Mouse (Mus musculus): ENCODE data around the gene Fgd6. TPM values are rescaled to one million over a fixed set of nuclear protein-coding genes. Genes with fewer than 3 reads are reported as not detected.

Fgd6 gene
- polyA plus RNA-seq, 1 experiment, result 12.1 TPM

DNA sequence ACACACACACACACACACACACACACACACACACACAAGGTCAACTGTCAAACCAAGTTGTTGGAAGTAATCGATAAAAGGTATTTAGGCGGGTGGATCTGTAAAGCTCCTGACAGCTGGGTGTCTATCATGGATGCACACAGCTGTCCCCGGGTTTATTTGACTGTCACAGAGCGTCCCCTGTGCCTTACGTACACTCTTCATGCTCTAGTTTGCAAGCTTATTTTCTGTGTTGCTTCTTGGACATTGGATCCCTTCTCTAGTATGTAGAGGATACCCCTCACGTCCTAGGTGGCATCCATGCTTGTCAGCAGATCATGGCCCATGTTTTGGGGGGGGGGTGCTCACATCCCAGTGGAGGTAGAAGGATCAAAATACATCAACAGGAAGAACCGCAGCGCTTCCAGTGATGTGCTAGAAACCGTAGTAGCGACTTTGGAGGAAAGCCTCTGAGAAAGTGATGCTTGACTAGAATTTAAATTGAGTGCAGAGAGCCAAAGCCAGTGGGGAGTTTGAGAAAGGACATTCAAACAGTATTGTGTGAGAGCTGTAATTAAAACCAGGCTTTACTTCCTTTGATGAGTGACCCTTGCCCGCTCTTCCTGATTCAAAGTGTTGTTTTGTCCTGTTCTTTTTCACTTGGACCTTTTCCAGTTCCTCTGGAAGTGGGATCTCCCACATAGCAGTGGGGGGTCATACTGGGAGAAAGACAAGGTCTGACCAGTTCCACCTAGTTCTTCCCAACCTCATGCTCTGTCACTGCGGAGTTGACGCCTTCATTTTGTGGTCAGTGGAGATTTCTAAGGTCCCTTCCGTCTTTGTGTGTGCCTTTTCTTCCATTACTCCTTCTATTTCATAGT is 41.4 kb downstream of the Fgd6 start:
- TF ChIP-seq CTCF (IDR thresholded peaks at IDR 0.05; ENCODE audit: control insufficient read depth, insufficient read depth, insufficient replicate concordance, low read depth, low read length) (no peak), POLR2A (IDR thresholded peaks at IDR 0.05; ENCODE audit: control insufficient read depth, low read depth, low read length) (no peak)
- no peaks in the 10 kb centered on the region for H3K4me1 ChIP-seq (ENCODE audit: control insufficient read depth, insufficient read depth, low read length)
- no peak overlapping the region for H3K4me3 ChIP-seq (ENCODE audit: control insufficient read depth, low read depth, low read length)
- no peaks in the 10 kb centered on the region for H3K27me3 ChIP-seq (ENCODE audit: control insufficient read depth, insufficient read depth, low read length)
- H3K27ac ChIP-seq (ENCODE audit: control insufficient read depth, insufficient read depth, low read depth, low read length), result no peak overlapping the region
- no peaks in the 10 kb centered on the region for H3K36me3 ChIP-seq (ENCODE audit: control insufficient read depth, insufficient read depth, low read length)

DNA sequence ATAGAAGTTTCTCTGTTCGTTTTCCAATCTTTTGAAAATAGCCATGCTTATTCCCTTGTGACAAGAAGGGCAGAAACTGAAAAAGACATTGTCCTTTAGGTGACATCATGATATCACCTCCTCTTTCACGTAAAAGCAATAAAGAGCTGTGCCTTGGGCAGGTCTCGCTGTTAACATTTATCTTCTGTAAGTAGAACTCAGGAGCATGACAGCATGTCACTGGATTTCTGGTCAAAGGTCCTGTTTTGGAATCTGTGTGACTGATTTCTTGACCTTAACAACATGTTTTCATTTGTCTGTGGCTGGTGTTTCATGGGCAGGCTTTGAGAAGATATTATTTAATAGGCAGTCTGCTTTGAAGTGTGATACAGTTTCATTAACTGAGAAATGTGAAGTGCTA is 44.9 kb downstream of the Fgd6 start:
- Histone ChIP-seq H3K4me3 (ENCODE audit: control insufficient read depth, low read depth, low read length) (no peak overlapping the region), H3K36me3 (ENCODE audit: control insufficient read depth, insufficient read depth, low read length) (no peaks in the 10 kb centered on the region), H3K27ac (ENCODE audit: control insufficient read depth, insufficient read depth, low read depth, low read length) (no peak overlapping the region), H3K27me3 (ENCODE audit: control insufficient read depth, insufficient read depth, low read length) (no peaks in the 10 kb centered on the region), H3K4me1 (ENCODE audit: control insufficient read depth, insufficient read depth, low read length) (no peaks in the 10 kb centered on the region)
- no peak for TF ChIP-seq CTCF (IDR thresholded peaks at IDR 0.05; ENCODE audit: control insufficient read depth, insufficient read depth, insufficient replicate concordance, low read depth, low read length)
- no peak for TF ChIP-seq POLR2A (IDR thresholded peaks at IDR 0.05; ENCODE audit: control insufficient read depth, low read depth, low read length)

DNA sequence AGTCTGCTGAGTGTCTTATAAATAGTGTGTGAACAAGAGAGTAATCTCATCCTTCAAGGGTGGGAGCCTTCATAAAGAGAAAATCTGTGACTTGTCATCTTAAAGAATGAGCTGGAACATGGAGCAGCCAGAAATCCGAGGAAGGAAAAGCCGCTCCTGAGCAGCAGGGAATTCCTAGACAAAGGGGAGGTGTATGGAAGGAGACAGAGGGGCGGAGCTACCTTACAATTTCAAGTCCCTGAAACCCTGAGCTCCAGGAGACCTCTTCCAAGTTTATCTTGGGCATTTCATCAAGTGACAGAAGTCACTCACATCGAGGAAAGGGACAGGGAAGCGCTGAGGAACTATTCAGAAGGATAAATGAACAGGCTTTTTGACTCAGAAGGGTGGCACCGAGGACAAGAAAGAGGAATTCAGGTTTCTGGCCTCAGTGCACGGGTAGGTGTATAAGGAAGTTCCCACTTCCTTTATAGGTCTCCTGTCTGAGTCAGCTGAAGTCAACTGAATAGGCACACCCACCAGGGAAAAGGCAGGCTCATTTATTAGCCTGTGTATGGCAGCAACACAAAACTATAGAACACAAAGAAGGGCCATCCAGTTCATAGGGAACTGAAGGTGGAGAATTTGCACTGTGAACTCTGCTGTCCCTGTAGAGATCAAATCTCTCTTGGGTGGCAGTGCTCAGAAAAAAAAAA is 46.4 kb downstream of the Fgd6 start:
- H3K27ac ChIP-seq (ENCODE audit: control insufficient read depth, insufficient read depth, low read depth, low read length), result no peak overlapping the region
- no peak overlapping the region for H3K4me3 ChIP-seq (ENCODE audit: control insufficient read depth, low read depth, low read length)
- TF ChIP-seq POLR2A (IDR thresholded peaks at IDR 0.05; ENCODE audit: control insufficient read depth, low read depth, low read length) (no peak), CTCF (IDR thresholded peaks at IDR 0.05; ENCODE audit: control insufficient read depth, insufficient read depth, insufficient replicate concordance, low read depth, low read length) (no peak)
- H3K27me3 ChIP-seq (ENCODE audit: control insufficient read depth, insufficient read depth, low read length), result no peaks in the 10 kb centered on the region
- no peaks in the 10 kb centered on the region for H3K36me3 ChIP-seq (ENCODE audit: control insufficient read depth, insufficient read depth, low read length)
- no peaks in the 10 kb centered on the region for H3K4me1 ChIP-seq (ENCODE audit: control insufficient read depth, insufficient read depth, low read length)

DNA sequence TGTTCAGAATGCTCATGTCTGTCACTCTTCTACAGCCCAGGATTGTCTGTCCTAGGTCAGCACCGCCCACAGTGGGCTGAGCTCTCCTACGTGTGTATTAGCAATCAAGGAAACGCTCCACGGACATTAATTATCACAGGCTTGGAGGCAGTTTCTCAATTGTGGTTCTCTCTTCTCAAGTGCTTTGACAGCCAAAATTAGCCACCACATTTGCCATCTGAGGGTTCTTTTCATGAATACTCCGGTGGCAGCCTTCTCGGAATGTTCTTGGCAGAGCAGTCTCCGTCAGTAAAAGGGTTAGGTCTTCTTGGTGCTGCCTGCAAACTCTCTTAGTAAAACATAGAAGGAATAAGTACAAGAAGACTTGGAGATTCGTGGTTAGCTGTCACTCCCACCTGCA is 50.5 kb downstream of the Fgd6 start:
- no peaks in the 10 kb centered on the region for H3K36me3 ChIP-seq (ENCODE audit: control insufficient read depth, insufficient read depth, low read length)
- no peak for TF ChIP-seq POLR2A (IDR thresholded peaks at IDR 0.05; ENCODE audit: control insufficient read depth, low read depth, low read length)
- no peak for TF ChIP-seq CTCF (IDR thresholded peaks at IDR 0.05; ENCODE audit: control insufficient read depth, insufficient read depth, insufficient replicate concordance, low read depth, low read length)
- H3K4me3 ChIP-seq (ENCODE audit: control insufficient read depth, low read depth, low read length), result no peak overlapping the region
- H3K27me3 ChIP-seq (ENCODE audit: control insufficient read depth, insufficient read depth, low read length), result no peaks in the 10 kb centered on the region
- no peak overlapping the region for H3K27ac ChIP-seq (ENCODE audit: control insufficient read depth, insufficient read depth, low read depth, low read length)
- no peaks in the 10 kb centered on the region for H3K4me1 ChIP-seq (ENCODE audit: control insufficient read depth, insufficient read depth, low read length)

DNA sequence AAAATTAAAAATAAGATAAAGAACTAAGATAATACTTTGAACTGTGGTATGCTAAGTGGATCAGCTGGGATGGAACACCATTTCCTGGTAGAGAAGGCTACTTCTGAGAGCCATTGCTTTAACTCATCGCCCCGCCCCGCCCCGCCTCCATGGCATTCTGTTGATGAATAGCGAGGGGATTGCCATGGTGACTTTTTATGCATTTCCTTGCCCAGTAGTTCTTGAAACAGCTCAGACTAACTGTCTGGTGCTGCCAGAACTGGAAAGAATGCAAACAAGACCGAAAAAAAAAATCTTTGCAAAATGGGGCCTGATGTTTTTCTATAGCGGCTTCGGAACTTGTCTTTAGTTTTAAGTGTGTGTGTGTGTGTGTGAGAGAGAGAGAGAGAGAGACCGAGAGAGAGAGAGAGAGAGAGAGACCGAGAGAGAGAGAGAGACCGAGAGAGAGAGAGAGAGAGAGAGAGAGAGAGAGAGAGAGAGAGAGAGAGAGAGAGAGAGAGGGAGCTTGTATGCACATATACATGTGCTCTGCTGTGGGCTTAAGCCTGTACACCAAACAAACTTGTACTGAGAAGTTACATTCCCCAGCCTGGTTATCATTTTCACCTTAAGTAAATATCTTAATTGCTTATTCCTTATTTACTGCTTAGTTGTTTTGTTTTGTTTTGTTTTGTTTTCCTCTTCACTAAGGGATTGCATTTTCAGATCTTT is 51.7 kb downstream of the Fgd6 start:
- Histone ChIP-seq H3K4me3 (ENCODE audit: control insufficient read depth, low read depth, low read length) (no peak overlapping the region), H3K4me1 (ENCODE audit: control insufficient read depth, insufficient read depth, low read length) (no peaks in the 10 kb centered on the region), H3K36me3 (ENCODE audit: control insufficient read depth, insufficient read depth, low read length) (no peaks in the 10 kb centered on the region), H3K27ac (ENCODE audit: control insufficient read depth, insufficient read depth, low read depth, low read length) (no peak overlapping the region), H3K27me3 (ENCODE audit: control insufficient read depth, insufficient read depth, low read length) (no peaks in the 10 kb centered on the region)
- TF ChIP-seq CTCF (IDR thresholded peaks at IDR 0.05; ENCODE audit: control insufficient read depth, insufficient read depth, insufficient replicate concordance, low read depth, low read length) (no peak), POLR2A (IDR thresholded peaks at IDR 0.05; ENCODE audit: control insufficient read depth, low read depth, low read length) (no peak)

DNA sequence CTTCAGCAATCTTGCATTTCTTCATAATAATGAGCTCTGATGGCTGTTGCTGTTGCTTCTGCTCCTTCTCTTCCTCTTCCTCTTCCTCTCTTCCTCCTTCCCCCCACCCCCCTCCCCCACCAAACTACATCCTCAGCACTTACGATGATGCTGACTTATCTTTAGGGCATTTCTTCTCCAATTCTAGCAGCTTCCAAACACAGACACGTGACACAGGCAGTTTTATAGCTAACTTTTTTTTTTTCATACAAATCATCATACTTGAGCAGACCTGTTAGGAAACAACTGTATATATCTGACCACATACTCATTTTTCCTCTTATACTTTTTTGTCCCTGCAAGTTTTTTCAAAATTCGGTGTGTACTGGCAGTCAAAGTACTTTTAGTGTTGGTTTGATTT is 54.2 kb downstream of the Fgd6 start:
- TF ChIP-seq POLR2A (IDR thresholded peaks at IDR 0.05; ENCODE audit: control insufficient read depth, low read depth, low read length) (no peak), CTCF (IDR thresholded peaks at IDR 0.05; ENCODE audit: control insufficient read depth, insufficient read depth, insufficient replicate concordance, low read depth, low read length) (no peak)
- no peaks in the 10 kb centered on the region for H3K36me3 ChIP-seq (ENCODE audit: control insufficient read depth, insufficient read depth, low read length)
- H3K4me1 ChIP-seq (ENCODE audit: control insufficient read depth, insufficient read depth, low read length), result no peaks in the 10 kb centered on the region
- H3K27ac ChIP-seq (ENCODE audit: control insufficient read depth, insufficient read depth, low read depth, low read length), result no peak overlapping the region
- no peak overlapping the region for H3K4me3 ChIP-seq (ENCODE audit: control insufficient read depth, low read depth, low read length)
- no peaks in the 10 kb centered on the region for H3K27me3 ChIP-seq (ENCODE audit: control insufficient read depth, insufficient read depth, low read length)

DNA sequence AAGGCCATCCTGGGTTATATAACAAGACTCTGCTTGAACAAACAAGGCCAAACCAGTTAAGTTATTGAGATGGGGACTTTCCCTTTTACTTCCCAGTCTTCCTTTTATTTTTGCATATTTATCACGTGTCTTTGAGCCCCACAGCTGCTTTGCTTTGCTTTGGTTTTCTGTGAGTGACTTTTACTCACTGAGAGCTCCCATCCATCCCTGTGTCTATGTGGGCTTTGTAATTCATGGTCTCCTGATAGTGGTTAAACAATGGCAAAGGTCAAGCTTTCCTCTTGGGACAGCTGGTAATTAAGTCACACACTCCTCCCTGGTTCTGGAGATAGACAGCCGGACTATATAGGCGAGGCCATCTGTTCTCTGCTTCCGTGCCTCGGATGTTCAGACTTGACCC is 57.7 kb downstream of the Fgd6 start:
- no peaks in the 10 kb centered on the region for H3K4me1 ChIP-seq (ENCODE audit: control insufficient read depth, insufficient read depth, low read length)
- H3K36me3 ChIP-seq (ENCODE audit: control insufficient read depth, insufficient read depth, low read length), result no peaks in the 10 kb centered on the region
- no peak overlapping the region for H3K27ac ChIP-seq (ENCODE audit: control insufficient read depth, insufficient read depth, low read depth, low read length)
- no peaks in the 10 kb centered on the region for H3K27me3 ChIP-seq (ENCODE audit: control insufficient read depth, insufficient read depth, low read length)
- H3K4me3 ChIP-seq (ENCODE audit: control insufficient read depth, low read depth, low read length), result no peak overlapping the region
- no peak for TF ChIP-seq CTCF (IDR thresholded peaks at IDR 0.05; ENCODE audit: control insufficient read depth, insufficient read depth, insufficient replicate concordance, low read depth, low read length)
- TF ChIP-seq POLR2A (IDR thresholded peaks at IDR 0.05; ENCODE audit: control insufficient read depth, low read depth, low read length), result no peak

Measured in testis, adult 2 months (tissue).